Mouse (Mus musculus) hindbrain, postnatal 0 days (tissue): ENCODE results near the gene Mlycd. TPM values are rescaled to one million over a fixed set of nuclear protein-coding genes. Genes with fewer than 3 reads are reported as not detected.

Source experiments
- ATAC-seq: fragments of 200-750 bp; cut with Nextera tagmentation; 2 replicates; pipeline ENCODE4 v1.8.0; 2017; ENCODE audit warnings: mild to moderate bottlenecking, moderate TSS enrichment, moderate library complexity
- DNase-seq: peaks from one replicate; pipeline ENCODE4 v3.0.0-alpha.2; 2015; ENCODE audit warnings: low spot score
- H3K27ac ChIP-seq: fragments of 300-500 bp; sonication (generic); 2 replicates; pipeline ENCODE4 v1.5.1; 2014; ENCODE audit warnings: mild to moderate bottlenecking
- H3K27me3 ChIP-seq: fragments of 300-500 bp; sonication (generic); 2 replicates; pipeline ENCODE4 v1.6.1; 2014; ENCODE audit warnings: low read length, mixed read lengths; ENCODE audit not compliant: insufficient read depth
- H3K36me3 ChIP-seq: fragments of 300-500 bp; sonication (generic); 2 replicates; pipeline ENCODE4 v1.6.1; 2014; ENCODE audit warnings: low read length, mixed read lengths; ENCODE audit not compliant: insufficient read depth
- H3K4me1 ChIP-seq: fragments of 300-500 bp; sonication (generic); 2 replicates; pipeline ENCODE4 v1.6.1; 2014; ENCODE audit warnings: antibody characterized with exemption, low read length, mixed read lengths; ENCODE audit not compliant: insufficient read depth
- H3K4me2 ChIP-seq: fragments of 300-500 bp; sonication (generic); 2 replicates; pipeline ENCODE4 v1.6.1; 2014; ENCODE audit warnings: low read depth, mild to moderate bottlenecking, low read length, moderate library complexity, mixed read lengths
- H3K4me3 ChIP-seq: fragments of 300-500 bp; sonication (generic); 2 replicates; pipeline ENCODE4 v1.5.1; 2014; ENCODE audit warnings: low read length
- H3K9ac ChIP-seq: fragments of 300-500 bp; sonication (generic); replicated peaks from 2 replicates; pipeline ENCODE4 v1.6.1; 2014; ENCODE audit warnings: mild to moderate bottlenecking, low read length, moderate library complexity, mixed read lengths
- H3K9me3 ChIP-seq: fragments of 300-500 bp; sonication (generic); 2 replicates; pipeline ENCODE4 v1.6.1; 2016; ENCODE audit warnings: low read length, mixed read lengths
- CTCF ChIP-seq: IDR thresholded peaks from 2 replicates; pipeline ENCODE4 v1.5.1; 2016; ENCODE audit warnings: antibody characterized with exemption, control low read depth, low read depth
- WGBS: fragments of 180-500 bp; shearing (Covaris S2); extraction: QIAGEN DNeasy Blood & Tissue Kit; methylation state at CpG from one replicate; pipeline ENCODE4 v1.1.7; 2014; 5-methylcytosine and 5-hydroxymethylcytosine counted together
- polyA plus RNA-seq: library from polyadenylated mRNA; unstranded; fragments of >200 nt; fragmentation: Nextera tagmentation; extraction: Ambion mirVana; gene quantifications from 2 replicates; pipeline ENCODE4 v1.2.1, GENCODE M21; 2015
- total RNA-seq: library from RNA; depleted of rRNA; stranded (reverse); fragments of >200 nt; gene quantifications from 2 replicates; pipeline ENCODE4 v1.2.3, GENCODE M21; 2014

Gene Mlycd
- total and polyA plus RNA-seq, 2 experiments from 2014 or later = 20.0 to 37.2 TPM

- peak overlapping the region; percentile 50 for H3K4me2 ChIP-seq
- 13% methylated on average over 18 of the region's 18 CpGs for WGBS
- H3K4me1 ChIP-seq = no peaks in the 10 kb centered on the region
- no peak overlapping the region for H3K27ac ChIP-seq
- no peaks in the 10 kb centered on the region for H3K27me3 ChIP-seq
- 0 out of 2 replicates have a peak overlapping the region, but pooled peaks have one; percentile 7 for H3K4me3 ChIP-seq
- peak; percentile 97 for TF ChIP-seq CTCF
- peak overlapping the region; percentile 40; the same call in 1 of the 2 replicates for H3K9ac ChIP-seq
- ATAC-seq (peak; percentile 81), DNase-seq (peak; percentile 90)
- no peaks in the 10 kb centered on the region for H3K9me3 ChIP-seq
- peaks cover 34% of the 10 kb centered on the region for H3K36me3 ChIP-seq
These were observed 18.2 kb downstream of the Mlycd start for GRCm38 (mm10) chr8:119412735-119413498.

- WGBS = 77% methylated on average over 10 of the region's 10 CpGs
- no peak overlapping the region for H3K27ac ChIP-seq
- no peak overlapping the region for H3K9ac ChIP-seq
- no peak for DNase-seq
- H3K4me2 ChIP-seq = no peak overlapping the region
- no peaks in the 10 kb centered on the region for H3K4me1 ChIP-seq
- ATAC-seq = no peak
- H3K4me3 ChIP-seq = no peak overlapping the region
- no peak for TF ChIP-seq CTCF
- peaks cover 27% of the 10 kb centered on the region for H3K36me3 ChIP-seq
- no peaks in the 10 kb centered on the region for H3K27me3 ChIP-seq
- H3K9me3 ChIP-seq = no peaks in the 10 kb centered on the region
These were observed 18.9 kb downstream of the Mlycd start for GRCm38 (mm10) chr8:119413605-119414004.

DNA sequence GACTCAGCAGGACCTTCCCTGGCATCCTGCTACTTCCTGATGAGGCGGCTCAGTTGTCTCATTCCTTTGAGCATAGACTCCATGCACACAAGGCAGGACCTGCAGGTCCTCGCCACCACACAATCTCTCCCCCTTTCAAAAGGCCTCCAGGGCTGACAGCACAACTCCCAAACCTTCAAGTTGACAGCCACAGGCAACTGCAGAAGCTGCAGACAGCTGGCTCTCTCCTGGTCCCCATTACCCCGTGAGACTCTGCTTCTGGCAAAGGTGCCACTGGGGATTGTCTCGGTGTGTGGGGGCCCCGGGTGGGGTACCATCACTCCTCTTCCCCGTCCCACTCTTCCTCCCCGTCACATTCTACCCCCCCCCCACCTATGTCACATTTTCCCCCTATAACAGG, 25.6 kb downstream of the Mlycd start:
- H3K27me3 ChIP-seq = no peaks in the 10 kb centered on the region
- no peak overlapping the region for H3K9ac ChIP-seq
- H3K36me3 ChIP-seq = no peaks in the 10 kb centered on the region
- no peak overlapping the region for H3K4me3 ChIP-seq
- H3K9me3 ChIP-seq = no peaks in the 10 kb centered on the region
- no peak for ATAC-seq
- 69% methylated on average over 7 of the region's 7 CpGs for WGBS
- H3K4me2 ChIP-seq = no peak overlapping the region
- H3K27ac ChIP-seq = no peak overlapping the region
- TF ChIP-seq CTCF = no peak
- 0 out of 2 replicates have a peak, but pooled peaks cover 3% of the 10 kb centered on the region for H3K4me1 ChIP-seq
- DNase-seq = no peak

DNA sequence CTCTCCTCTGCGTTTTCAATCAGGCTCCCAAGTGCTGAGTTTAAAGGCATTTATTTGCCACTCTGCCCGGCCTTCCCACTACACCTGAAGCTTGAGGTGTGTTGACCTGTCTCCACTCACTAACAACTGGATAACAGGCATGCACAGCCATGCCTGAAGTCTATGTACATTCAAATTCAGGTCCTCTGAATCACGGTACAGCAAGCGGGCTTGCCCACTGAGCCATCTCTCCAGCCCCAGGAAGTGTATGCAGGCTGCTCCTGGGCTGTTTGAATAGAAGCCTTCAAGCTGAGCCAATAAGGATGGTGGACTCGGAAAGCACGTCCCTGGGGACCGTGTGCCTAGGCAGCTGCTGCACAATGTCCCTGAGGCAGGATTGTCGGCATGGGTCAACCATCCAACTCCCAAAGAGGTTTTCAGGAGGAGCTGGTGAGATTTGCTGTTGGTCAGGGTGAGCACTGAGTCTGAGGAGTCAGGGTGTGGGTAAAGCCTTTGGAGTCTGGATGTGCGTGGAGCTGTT, 27.0 kb downstream of the Mlycd start:
- H3K27me3 ChIP-seq = no peaks in the 10 kb centered on the region
- no peak for TF ChIP-seq CTCF
- no peaks in the 10 kb centered on the region for H3K36me3 ChIP-seq
- H3K4me1 ChIP-seq = 0 out of 2 replicates have a peak, but pooled peaks cover 3% of the 10 kb centered on the region
- H3K9ac ChIP-seq = no peak overlapping the region
- no peak overlapping the region for H3K4me2 ChIP-seq
- no peak overlapping the region for H3K4me3 ChIP-seq
- 47% methylated on average over 9 of the region's 9 CpGs for WGBS
- H3K27ac ChIP-seq = no peak overlapping the region
- no peaks in the 10 kb centered on the region for H3K9me3 ChIP-seq
- no peak for DNase-seq
- ATAC-seq = no peak

GRCm38 (mm10) chr8:119422123-119422711, 27.5 kb downstream of the Mlycd start:
- Histone ChIP-seq H3K36me3 (no peaks in the 10 kb centered on the region), H3K27ac (no peak overlapping the region; the same call in 1 of the 2 replicates), H3K27me3 (no peaks in the 10 kb centered on the region), H3K4me2 (no peak overlapping the region), H3K4me3 (no peak overlapping the region), H3K9me3 (no peaks in the 10 kb centered on the region), H3K4me1 (0 out of 2 replicates have a peak, but pooled peaks cover 3% of the 10 kb centered on the region), H3K9ac (no peak overlapping the region)
- no peak for TF ChIP-seq CTCF
- WGBS = 34% methylated on average over 9 of the region's 9 CpGs
- ATAC-seq (no peak; the same call in 1 of the 2 replicates), DNase-seq (no peak)

DNA sequence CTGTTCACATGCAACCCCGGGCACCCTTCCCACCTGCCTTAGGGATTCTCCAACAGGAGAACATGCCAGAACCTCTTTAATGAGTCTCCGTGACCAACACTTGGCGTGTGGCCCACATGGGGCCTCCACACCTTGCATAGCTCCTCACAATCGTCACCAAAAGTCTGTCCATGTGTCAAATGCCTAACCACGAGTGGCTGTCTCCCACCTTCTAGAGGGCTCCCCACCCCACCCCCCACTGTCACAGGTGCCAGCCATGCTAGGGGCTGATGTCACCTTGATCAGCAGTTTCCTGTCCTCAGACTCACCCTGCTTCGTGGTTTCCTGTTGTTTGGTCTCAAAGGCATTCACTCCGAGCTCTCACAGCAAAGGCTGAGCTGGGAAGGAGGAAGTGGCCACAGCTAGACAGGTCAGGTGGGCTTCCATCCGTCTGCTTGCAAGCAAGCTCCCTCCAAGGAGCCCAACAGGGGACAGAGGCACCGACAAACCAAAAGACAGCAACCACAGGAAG, 29.0 kb downstream of the Mlycd start:
- no peak overlapping the region for H3K9ac ChIP-seq
- no peak overlapping the region for H3K4me3 ChIP-seq
- H3K27ac ChIP-seq = no peak overlapping the region
- H3K4me1 ChIP-seq = peaks cover 6% of the 10 kb centered on the region; the same call in 1 of the 2 replicates
- H3K36me3 ChIP-seq = no peaks in the 10 kb centered on the region
- no peak for DNase-seq
- TF ChIP-seq CTCF = no peak
- no peaks in the 10 kb centered on the region for H3K9me3 ChIP-seq
- H3K4me2 ChIP-seq = no peak overlapping the region
- no peak for ATAC-seq
- H3K27me3 ChIP-seq = no peaks in the 10 kb centered on the region
- WGBS = 67% methylated on average over 9 of the region's 9 CpGs
